Mouse (Mus musculus) MEL (cell line): ENCODE measurements around the gene Tgfb1.

Experiments used
- CTCF ChIP-seq, 3 experiments: IDR thresholded peaks in 2 of 3; conservative IDR thresholded peaks in 1 of 3; 2 replicates each; pipeline ENCODE4 v1.5.1; 2011 to 2012; ENCODE audit warnings: low read length in 3 of 3, low read depth in 2 of 3, mild to moderate bottlenecking in 2 of 3, improper control_type of control experiment in 1 of 3, inconsistent platforms in 1 of 3, mixed read lengths in 1 of 3, moderate library complexity in 1 of 3; ENCODE audit not compliant: control insufficient read depth in 1 of 3, insufficient read depth in 1 of 3, poor library complexity in 1 of 3, severe bottlenecking in 1 of 3
- EP300 ChIP-seq, 2 experiments: IDR thresholded peaks; 2 replicates each; pipeline ENCODE4 v1.6.1; 2011; ENCODE audit warnings: improper control_type of control experiment in 2 of 2, low read length in 2 of 2, low read depth in 1 of 2, mild to moderate bottlenecking in 1 of 2
- GABPA ChIP-seq: IDR thresholded peaks from 2 replicates; pipeline ENCODE4 v1.6.1; 2012; ENCODE audit warnings: low read depth, mild to moderate bottlenecking, inconsistent platforms, low read length, improper control_type of control experiment, moderate library complexity
- GATA1 ChIP-seq: IDR thresholded peaks from 2 replicates; pipeline ENCODE4 v1.6.1; 2011; ENCODE audit warnings: low read depth, low read length, improper control_type of control experiment
- POLR2A ChIP-seq, 2 experiments: IDR thresholded peaks; 2 replicates each; pipeline ENCODE4 v1.6.1; 2011 to 2012; ENCODE audit warnings: low read length in 2 of 2, mild to moderate bottlenecking in 2 of 2, control low read depth in 1 of 2, improper control_type of control experiment in 1 of 2, low read depth in 1 of 2, moderate library complexity in 1 of 2; ENCODE audit not compliant: control insufficient read depth in 1 of 2, insufficient read depth in 1 of 2, poor library complexity in 1 of 2
- TAL1 ChIP-seq: IDR thresholded peaks from 2 replicates; pipeline ENCODE4 v1.6.1; 2012; ENCODE audit warnings: mild to moderate bottlenecking, inconsistent platforms, low read length, moderate library complexity, mixed read lengths

GRCm38 (mm10) chr7:25644631-25645030, 42.2 kb upstream of the Tgfb1 start:
- TF ChIP-seq EP300 (IDR thresholded peaks at IDR 0.05; ENCODE audit: low read depth in 1 of 2, low read length in 2 of 2) (no peak), CTCF (IDR thresholded peaks at IDR 0.05 in 2 of 3, conservative IDR thresholded peaks at IDR 0.05 in 1 of 3; ENCODE audit: control insufficient read depth in 1 of 3, insufficient read depth in 1 of 3, low read depth in 2 of 3, low read length in 3 of 3, poor library complexity in 1 of 3, severe bottlenecking in 1 of 3) (no peak), GABPA (no peak), GATA1 (no peak), POLR2A (IDR thresholded peaks at IDR 0.05; ENCODE audit: control insufficient read depth in 1 of 2, insufficient read depth in 1 of 2, low read depth in 1 of 2, low read length in 2 of 2, poor library complexity in 1 of 2) (no peak), TAL1 (no peak)
